Mouse (Mus musculus) 416B (cell line): ENCODE measurements around the gene Trim38.

Experiments used
- DNase-seq: peaks from one replicate; pipeline ENCODE4 v3.0.0; 2011; ENCODE audit warnings: low read depth

Gene Trim38

GRCm38 (mm10) chr13:23761871-23762821 is 7.6 kb upstream of the Trim38 start, which contains the start of gene Hist1h3a:
Hist1h3a (minus strand) TSS chr13:23762386.
- peak; percentile 99 for DNase-seq

DNA sequence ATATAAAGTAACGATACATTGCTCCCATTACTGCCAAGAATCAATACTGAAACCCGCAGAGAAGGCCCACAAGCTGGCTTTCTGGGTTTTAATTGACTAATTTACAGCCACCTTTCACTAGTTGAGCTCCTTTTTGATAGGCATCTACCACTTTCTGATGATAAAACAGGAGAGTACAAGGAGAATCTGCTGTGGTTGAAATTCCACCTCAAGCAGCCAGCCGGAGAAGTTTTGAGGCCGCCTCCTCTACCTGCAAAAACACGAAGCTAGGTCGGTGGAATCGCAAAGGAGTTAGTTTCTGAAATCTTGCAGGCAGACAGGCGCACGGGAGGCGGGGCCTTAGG is 6.5 kb upstream of the Trim38 start:
- no peak for DNase-seq

DNA sequence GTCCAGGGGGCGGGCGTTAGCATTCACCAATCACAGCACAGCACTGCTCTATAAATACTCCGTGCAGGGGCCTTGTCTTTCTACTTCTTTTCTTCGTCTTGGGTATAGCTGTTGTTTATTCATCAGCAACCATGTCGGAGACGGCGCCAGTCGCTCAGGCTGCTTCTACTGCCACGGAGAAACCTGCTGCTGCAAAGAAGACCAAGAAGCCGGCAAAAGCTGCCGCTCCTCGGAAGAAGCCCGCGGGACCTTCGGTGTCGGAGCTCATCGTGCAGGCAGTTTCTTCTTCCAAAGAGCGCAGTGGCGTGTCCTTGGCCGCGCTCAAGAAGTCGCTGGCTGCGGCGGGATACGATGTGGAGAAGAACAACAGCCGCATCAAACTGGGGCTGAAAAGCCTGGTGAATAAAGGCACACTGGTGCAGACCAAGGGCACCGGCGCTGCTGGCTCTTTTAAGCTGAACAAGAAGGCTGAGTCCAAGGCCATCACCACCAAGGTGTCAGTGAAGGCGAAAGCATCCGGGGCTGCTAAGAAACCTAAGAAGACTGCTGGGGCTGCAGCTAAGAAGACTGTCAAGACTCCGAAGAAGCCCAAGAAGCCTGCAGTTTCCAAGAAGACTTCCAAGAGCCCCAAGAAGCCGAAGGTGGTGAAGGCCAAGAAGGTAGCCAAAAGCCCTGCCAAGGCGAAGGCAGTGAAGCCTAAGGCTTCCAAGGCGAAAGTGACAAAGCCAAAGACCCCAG is 6.0 kb upstream of the Trim38 start, which contains the start of gene Hist1h1a:
TSS of gene Hist1h1a (plus strand) at position 81 of the 738 bp plus-strand sequence.
- peak; percentile 99 for DNase-seq

GRCm38 (mm10) chr13:23764324-23765171 is 5.2 kb upstream of the Trim38 start:
- DNase-seq, result peak; percentile 72

DNA sequence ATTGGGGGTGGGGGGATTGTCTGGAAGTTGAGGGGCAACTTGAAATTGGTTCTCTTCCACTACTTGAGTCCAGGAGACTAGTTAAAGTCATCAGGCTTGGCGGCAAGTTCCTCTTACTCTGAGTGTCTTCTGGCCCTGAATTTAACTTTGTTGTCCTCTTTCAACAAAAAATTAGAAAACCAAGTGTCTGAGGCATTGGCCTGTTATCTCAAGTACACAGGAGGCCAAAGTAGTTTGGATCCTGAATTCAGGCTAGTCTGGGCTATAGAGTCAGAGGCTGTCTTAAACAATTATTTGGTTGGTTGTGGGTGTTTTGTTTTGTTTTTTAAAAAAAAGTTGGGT is 4.6 kb upstream of the Trim38 start:
- peak; percentile 49 for DNase-seq

GRCm38 (mm10) chr13:23766772-23767171 is 2.9 kb upstream of the Trim38 start:
- DNase-seq, result no peak

DNA sequence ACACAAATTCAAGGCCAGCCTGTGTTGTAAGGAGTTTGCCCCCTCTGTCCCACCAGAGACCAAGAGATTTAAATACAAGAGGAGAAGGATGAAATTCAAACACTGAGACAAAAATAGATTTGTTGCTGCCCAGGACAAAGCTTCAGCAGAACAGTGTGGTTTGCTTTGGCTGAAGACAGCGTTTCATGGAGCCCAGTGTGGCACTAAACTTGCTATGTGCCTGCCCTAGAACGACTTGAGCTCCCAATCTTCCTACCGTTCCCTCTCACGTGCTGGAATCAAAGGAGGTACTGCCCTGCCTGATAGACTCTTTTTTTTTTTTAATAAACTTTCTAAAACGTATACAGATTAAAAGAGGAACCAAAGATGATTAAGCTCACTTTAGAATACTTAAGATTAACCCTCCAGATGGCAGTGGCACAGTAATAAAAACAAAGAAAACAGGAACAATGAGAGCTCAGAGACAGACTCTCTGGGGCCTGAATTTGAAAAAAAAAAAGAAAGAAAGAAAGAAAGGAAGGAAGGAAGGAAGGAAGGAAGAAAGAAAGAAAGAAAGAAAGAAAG is 797 bp upstream of the Trim38 start:
- peak; percentile 41 for DNase-seq

DNA sequence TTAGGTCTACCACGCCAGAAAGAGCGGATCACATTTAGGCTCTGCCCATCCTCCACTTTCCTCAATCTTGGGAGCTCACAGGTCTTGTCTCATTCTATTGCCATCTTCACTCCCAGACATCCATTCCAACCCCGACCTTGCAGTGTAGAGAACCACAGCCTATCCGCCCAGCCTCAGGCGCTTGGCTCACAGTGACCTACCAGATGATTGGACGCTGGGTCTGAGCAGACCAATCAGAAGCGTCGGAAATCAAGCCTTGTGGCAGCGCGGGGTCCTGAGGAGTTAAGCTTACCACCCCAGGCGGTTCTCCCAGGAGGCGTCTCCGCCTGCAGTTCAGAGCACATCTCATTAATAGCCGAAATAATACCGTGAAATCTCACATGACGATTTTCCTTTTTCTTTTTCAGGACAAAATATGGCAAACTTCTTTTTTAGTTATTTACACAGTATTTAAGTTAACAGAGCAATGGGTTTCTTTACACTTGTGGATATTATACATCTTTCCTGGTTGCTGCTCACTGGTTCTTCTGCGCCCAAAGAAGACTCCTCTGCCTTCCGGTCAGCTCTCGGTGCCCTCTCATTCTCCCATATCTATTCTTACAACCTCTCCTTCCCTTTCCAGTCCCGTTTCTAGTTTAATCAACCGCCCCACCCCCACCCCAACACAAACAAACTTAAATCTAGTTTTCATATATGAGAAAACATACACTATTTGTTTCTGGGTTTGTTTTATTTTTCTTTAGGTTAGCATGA is 3.0 kb downstream of the Trim38 start:
- no peak for DNase-seq

GRCm38 (mm10) chr13:23778339-23778738 is 8.6 kb downstream of the Trim38 start:
- DNase-seq, result peak; percentile 74

DNA sequence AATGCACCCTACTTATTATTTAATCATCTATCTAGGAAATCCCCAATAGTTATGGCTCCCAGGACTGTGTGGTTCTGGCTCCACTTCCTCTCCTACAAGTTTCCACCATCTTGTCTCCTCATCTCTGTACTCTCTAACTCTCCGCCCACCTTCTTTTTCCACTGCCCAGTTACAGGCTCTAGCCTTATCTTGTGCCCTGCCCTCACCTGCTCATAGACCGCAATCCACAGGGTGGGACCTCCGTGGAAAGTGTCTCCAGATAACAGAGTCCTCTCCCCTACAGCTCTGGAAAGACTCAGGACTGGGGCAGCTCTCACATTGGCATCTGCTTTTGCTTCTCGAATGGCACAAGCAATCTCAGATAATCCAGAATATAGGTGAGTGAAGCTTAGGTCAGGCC is 9.3 kb downstream of the Trim38 start:
- no peak for DNase-seq

- DNase-seq, result peak; percentile 85
Measured at GRCm38 (mm10) chr13:23792520-23792919, 22.8 kb downstream of the Trim38 start.

GRCm38 (mm10) chr13:23799405-23799804 is 29.7 kb downstream of the Trim38 start:
- DNase-seq, result peak; percentile 97

- no peak for DNase-seq
Measured at GRCm38 (mm10) chr13:23804532-23804931, 34.8 kb downstream of the Trim38 start.

GRCm38 (mm10) chr13:23806422-23807052 is 36.8 kb downstream of the Trim38 start, which contains the start of gene Slc17a2:
Slc17a2 (plus strand) TSS chr13:23806993.
- no peak for DNase-seq

- peak; percentile 74 for DNase-seq
Measured at GRCm38 (mm10) chr13:23816148-23816547, 46.4 kb downstream of the Trim38 start.

GRCm38 (mm10) chr13:23820179-23820940 is 50.6 kb downstream of the Trim38 start:
- no peak for DNase-seq

GRCm38 (mm10) chr13:23822213-23822612 is 52.5 kb downstream of the Trim38 start:
- no peak for DNase-seq

DNA sequence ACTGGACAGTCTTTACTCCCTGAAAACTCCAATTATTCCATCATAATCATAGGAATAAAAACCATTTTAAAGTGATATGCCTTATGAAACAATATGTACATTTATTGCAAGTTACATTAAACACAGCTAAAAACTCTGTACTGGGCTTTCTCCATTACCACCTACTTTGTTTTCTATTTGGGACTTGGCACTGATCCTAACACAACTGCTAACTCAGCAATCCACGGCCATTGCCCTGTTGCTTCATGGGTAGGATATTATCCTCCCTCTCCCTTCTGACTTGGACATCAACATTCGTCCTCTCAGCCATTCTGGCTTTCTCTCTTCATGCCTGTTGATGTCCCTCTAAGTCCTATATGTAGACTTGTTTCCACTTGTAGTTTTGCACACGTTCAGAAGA is 56.9 kb downstream of the Trim38 start:
- no peak for DNase-seq

GRCm38 (mm10) chr13:23833053-23833452 is 63.3 kb downstream of the Trim38 start:
- DNase-seq, result peak; percentile 80

DNA sequence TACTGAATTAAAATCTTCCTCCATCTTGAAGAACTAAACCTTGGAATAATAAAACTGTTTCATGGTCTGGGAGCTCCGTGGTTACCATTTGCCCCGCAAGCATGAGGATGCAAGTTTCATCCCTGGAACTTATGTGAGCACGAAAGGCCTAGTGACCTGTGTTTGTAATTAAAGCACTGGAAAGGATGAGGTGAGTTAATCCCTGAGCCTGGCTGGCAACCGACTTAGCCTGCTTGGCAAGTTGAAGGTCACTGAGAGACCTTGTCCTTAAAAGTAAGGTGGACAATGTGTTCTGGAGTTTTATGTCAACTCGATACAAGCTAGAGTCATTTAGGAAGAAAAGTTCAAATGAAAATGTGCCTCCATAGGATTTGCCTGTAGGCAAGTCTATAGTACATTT is 65.1 kb downstream of the Trim38 start:
- no peak for DNase-seq
